Mouse (Mus musculus): ENCODE data around the gene Bcat1.

DNA sequence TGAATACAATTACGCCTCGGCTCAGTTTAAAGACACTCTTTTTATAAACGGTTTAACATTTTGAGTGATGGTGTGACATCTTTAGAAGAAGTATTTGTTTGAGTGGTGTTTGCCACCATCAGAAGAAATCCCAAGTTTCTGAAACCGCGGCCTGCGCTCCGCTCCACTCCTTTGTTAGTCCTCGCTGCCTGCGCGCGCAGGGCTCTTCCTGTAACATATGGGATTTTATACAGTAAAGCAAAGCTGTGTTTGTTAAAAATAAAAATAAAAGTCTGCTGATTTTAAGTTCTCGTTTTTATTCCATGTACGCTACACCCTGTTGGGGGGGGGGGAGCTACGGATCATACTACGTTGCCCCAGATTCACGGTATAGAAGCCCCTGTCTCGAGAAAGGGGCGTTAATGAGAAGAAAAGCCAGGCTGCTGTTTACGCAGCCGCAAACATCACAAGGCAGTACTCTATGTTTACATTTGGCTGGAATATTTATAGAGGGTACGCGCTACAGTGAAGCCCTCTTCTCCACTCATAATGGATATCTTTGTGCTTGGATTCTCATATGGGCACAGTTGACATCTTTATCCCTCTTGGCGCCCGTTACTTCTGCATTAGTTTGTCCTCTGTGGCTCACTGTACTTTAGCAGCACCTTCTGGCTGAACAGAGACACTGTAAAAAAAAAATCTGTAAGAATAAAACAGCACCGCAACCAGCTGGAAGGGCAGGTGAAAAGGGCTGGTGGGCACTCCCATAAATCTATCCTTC lies 114.6 kb downstream of the Bcat1 start:
- TF ChIP-seq CTCF (IDR thresholded peaks at IDR 0.05; ENCODE audit: low read depth, low read length), result no peak
- no peak for TF ChIP-seq GATA1 (IDR thresholded peaks at IDR 0.05; ENCODE audit: borderline replicate concordance, low read length)

Data from G1E (cell line).